Mouse (Mus musculus): Measurements from ENCODE around the gene Cacnb1.

The Cacnb1 gene

GRCm38 (mm10) chr11:98022555-98023371, at the start of gene Cacnb1:
Cacnb1 (minus strand) TSS chr11:98023034.
- DNase-seq (ENCODE audit: low spot score in 2 of 2) = no peak

DNA sequence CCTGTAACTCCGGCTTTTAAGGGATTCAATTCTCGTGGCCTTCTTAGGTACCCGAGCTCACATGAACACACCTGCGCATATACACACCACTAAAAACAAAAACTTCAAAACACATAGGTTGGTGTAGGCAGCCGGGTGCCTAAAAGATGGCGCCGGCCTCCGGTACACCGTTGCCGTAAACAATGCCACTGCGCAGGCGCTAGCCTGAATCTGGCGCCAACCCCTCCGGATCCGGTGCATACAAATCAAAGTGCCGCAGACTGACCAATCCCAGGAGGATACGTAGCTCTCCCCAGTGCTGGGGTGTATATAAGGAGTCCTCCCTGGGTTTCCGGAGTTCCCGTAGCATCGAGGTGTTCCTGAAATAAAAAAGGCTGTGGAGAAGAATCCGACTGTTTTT, 44.4 kb upstream of the Cacnb1 start:
- DNase-seq (ENCODE audit: low spot score in 2 of 2) = no peak

DNA sequence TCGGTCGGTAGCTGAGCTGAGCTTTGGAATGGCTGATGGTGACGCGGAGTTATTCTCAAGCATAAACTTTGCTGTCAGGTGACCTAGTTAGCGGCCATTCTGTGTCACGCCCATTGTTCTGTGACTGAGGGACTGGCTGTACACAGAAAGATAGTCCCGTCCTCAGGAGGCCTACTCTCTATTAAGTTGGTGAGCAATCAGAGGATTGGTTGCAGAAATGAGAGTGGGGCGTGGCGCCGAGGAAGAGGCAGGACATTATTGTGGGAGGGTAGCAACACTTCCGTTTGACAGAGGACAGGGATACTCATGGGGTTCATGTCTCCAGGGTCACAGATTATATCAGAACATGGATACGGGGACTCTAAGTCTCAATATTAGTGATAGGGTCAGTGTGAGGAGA, 43.4 kb upstream of the Cacnb1 start:
- DNase-seq (ENCODE audit: low spot score in 2 of 2) = no peak

- peak in 1 of 2 experiments; percentile 61 for DNase-seq (ENCODE audit: low spot score in 2 of 2)
These were observed 39.2 kb upstream of the Cacnb1 start for GRCm38 (mm10) chr11:98061904-98062562.

GRCm38 (mm10) chr11:98061441-98061840, 38.6 kb upstream of the Cacnb1 start:
- DNase-seq (ENCODE audit: low spot score in 2 of 2) = no peak

GRCm38 (mm10) chr11:98060104-98060692, 37.4 kb upstream of the Cacnb1 start:
- DNase-seq (ENCODE audit: low spot score in 2 of 2) = peak in 1 of 2 experiments; percentile 58

DNA sequence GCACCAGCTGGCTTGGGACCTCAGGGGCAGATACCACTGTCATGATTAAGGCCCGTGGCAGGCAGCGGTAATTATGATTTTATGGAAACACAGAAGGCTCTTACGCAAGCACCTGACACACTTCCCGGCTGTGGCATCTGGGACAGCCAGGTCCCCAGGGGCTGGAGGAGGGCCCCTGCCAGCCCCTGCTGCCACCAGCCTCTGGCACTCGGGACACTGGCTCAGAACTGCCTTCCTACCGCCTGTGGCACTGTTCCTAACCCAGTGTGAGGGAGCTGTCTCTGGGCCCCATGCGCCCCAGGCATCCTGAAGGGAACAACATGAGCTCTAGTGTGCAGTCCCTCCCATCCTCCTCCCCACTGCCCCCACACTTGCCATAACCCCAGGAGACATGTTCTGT, 36.8 kb upstream of the Cacnb1 start:
- DNase-seq (ENCODE audit: low spot score in 2 of 2) = peak in 1 of 2 experiments; percentile 53

DNA sequence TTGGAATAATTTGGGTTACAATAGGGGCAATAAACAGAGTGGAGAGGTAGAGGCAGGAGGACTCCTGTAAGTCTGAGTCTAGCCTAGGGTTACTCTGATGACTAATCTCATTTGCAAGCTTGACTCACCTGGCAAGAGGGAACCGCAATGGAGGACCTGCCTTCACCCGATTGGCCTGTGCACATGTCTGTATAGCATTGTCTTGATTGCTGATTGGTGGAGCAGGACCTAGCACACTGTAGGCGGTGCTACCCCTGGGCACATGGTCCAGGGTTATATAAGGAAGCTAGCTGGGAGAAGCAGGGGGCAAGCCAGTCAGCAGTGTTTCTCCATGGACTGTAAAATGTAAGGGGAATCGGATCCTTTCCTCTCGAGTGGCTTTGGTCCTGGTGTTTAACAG, 35.2 kb upstream of the Cacnb1 start:
- DNase-seq (ENCODE audit: low spot score in 2 of 2) = peak in 1 of 2 experiments; percentile 46

DNA sequence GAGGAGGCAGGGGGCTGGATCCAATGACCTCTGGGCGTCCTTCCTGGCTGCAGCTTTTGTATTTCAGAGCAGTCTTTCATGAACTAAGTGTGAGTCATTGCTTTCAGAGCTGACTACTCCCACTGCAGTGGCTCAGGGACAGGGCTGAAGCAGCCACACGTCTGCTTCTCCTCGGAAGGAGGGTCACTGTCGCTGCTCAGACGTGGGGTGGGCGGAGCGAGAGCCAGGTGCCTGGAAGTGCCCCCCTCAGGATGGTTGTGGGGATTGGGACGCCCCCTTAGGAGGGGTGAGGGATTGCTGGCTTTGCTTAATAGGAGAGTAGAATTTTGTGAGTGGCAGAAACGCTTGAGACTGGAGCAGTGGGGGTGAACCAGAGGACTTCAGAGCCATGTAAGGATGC, 34.6 kb upstream of the Cacnb1 start:
- DNase-seq (ENCODE audit: low spot score in 2 of 2) = peak in 1 of 2 experiments; percentile 44

DNA sequence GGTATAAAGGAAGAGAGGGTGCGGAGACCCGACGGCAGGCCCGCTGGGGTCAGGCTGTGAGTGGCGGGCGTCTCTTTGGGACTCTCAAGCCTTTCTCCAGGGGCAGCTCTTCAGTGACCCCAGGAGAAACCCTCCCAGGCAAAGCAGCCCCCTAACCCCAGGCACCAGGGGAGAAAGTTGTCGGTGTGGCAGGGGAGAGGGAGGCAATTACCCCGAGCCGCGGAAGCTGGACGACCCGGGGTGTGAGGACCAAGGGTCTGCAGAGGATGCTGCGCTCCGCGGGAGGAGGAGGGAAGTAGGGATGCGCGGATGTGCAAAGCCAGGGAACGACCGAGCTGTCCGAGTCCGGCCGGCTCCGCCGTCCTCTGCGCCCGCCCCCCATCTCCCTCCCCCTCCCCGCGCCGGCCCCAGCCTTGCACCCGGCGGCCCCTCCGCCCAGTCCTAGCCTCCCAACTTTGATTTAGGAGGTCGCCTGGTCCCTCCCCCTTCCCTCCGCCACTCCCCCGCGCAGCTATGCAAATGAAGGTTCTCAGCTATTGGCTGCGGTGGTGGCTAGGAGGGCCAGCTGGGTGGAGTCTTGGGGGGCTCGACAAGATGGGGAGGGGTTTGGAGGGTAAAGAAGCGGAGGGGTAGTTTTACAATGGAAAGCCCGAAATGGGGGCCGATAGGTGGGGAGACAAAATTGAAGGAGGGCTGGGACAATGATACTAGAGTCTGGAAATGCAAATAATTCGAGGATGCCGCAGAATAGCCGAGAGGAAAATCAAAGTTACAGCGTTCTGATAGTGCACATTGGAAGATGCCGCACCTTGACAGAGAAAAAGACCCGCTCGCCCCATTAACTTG, 30.4 kb upstream of the Cacnb1 start, which contains the start of gene Stac2:
TSS of gene Stac2 (minus strand) at position 474 of the 846 bp plus-strand sequence.
- peak in 1 of 2 experiments; percentile 60 for DNase-seq (ENCODE audit: low spot score in 2 of 2)

DNA sequence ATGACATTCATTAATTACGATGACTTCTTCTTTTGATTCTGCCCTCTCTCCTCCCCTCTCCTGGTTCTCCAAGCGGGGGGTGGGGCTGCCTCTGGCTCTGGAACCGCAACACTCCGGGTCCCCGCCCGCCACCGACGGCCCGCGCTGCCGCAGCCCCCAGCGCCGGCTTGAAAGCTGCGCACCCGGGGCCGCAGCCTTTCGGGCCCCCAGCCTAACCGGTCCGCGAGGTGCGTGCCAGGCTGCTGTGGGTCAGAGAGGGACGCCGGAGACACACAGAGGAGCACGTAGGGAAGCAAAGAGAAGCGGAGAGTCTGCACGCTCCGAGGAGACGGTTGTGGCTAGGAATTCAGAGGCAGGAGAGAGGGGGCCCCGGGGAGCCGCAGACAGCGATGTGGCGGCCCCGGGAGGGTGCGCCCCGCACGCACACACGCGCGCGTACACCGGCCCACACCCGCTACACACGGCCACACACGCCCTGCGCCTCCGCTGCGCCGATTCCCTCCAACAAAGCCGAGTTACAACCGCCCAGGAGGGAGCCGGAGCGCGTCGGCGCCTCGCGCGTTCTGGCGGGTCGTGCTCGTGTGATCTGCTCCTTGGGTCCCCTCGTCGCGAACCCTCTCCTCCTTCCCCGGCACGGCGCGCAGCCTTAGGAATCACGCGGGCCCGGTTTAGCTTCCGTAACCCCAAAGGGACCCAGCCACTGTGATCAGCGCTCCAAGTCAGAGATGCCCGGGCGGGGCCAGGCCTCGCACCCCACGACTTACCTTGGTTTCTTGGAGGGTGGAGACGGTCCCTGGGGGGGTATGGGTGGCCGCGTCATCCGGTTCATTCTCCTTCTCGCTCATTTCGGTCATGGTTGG, 29.5 kb upstream of the Cacnb1 start:
- peak in 1 of 2 experiments; percentile 42 for DNase-seq (ENCODE audit: low spot score in 2 of 2)

GRCm38 (mm10) chr11:98051611-98052128, 28.8 kb upstream of the Cacnb1 start:
- DNase-seq (ENCODE audit: low spot score in 2 of 2) = no peak

GRCm38 (mm10) chr11:98050940-98051339, 28.1 kb upstream of the Cacnb1 start:
- DNase-seq (ENCODE audit: low spot score in 2 of 2) = no peak

DNA sequence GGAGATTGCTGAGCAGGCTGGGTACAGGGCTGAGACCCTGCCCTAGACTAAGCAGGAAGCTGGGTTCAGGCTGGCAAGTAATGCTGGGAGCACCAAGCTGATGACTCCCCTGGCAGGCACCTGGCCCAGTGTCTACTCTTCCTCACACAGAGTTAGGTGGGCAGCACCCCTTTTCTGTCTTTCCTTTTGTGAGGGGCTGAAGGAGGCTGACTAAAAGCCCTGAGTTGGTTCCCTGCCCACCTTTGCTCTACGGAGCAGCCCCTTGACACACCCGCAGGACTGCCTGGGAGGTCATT, 27.6 kb upstream of the Cacnb1 start:
- no peak for DNase-seq (ENCODE audit: low spot score in 2 of 2)

DNA sequence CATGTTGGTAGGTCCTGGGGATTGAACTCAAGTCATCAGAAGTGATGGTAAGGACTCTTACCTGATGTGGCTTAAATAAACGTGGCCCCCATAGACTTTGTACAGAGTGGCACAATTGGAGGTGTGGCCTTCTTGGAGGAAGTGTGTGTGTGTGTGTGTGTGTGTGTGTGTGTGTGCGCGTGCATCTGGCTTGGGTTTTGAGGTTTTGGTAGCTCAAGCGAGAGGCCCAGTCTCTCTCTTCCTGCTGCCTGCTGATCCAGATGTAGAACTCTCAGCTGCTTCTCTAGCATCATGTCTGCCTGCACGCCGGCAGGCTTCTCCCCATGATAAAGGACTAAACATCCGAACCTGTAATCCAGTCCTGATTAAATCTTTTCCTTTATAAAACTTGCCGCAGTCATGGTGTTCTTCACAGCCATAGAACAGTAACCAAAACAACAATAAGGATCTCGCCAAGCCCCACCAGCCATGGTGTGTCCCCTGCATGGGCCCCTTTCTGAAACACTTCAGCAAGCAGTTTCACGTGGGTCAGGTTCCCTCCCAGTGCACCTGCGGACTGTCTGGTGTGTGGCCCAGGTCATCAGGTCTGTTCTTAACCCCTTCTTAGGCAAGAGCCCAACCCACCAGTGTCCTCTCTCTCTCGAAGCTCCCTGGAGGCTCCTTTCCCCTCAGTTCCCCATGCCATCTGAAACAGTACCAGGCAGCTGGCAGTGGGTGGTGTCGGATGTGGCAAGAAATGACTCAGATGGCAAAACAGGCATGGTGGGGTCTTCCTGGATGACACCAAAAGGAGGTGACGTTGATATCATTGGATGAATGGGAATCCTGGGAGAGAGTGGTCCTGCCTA, 27.1 kb upstream of the Cacnb1 start:
- DNase-seq (ENCODE audit: low spot score in 2 of 2) = peak in 1 of 2 experiments; percentile 38

- DNase-seq (ENCODE audit: low spot score in 2 of 2) = peak in 1 of 2 experiments; percentile 49
These were observed 24.9 kb upstream of the Cacnb1 start for GRCm38 (mm10) chr11:98047745-98048144.

DNA sequence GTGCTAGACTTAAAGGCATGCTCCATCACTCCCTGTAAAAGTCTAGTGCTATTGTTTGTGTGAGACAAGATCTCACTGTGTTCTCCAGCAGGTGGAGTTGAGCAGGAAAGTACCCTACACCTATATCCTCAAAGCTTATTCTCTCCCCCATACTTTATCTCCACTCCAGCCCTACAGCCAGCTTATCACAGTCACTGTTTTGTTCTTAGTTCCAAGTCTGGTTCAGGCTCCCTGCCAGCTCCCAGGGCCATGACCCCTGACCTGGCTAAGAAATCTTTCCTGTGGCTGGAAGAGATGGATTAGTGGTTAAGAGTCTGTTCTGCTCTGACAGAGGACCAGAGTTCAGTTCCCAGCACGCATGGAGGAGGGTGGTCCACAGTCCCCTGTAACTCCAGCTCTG, 23.6 kb upstream of the Cacnb1 start:
- no peak for DNase-seq (ENCODE audit: low spot score in 2 of 2)

- no peak for DNase-seq (ENCODE audit: low spot score in 2 of 2)
These were observed 22.8 kb upstream of the Cacnb1 start for GRCm38 (mm10) chr11:98045596-98045995.

- DNase-seq (ENCODE audit: low spot score in 2 of 2) = no peak
These were observed 21.2 kb upstream of the Cacnb1 start for GRCm38 (mm10) chr11:98044074-98044473.

- DNase-seq (ENCODE audit: low spot score in 2 of 2) = no peak
These were observed 19.9 kb upstream of the Cacnb1 start for GRCm38 (mm10) chr11:98042741-98043140.
